Mouse (Mus musculus) gastrocnemius, postnatal 36 days (tissue): ENCODE measurements around the gene Sec1. TPM values are rescaled to one million over a fixed set of nuclear protein-coding genes. Genes with fewer than 3 reads are reported as not detected.
A peak's percentile ranks its signal among the peaks of the same experiment; 100 is the strongest.

ENCODE experiments used
- DNase-seq, 2 experiments: peaks; one replicate each; pipeline ENCODE4 v3.0.0; 2022
- intact Hi-C: fragments of 180-260 bp; cut with DNase I; formaldehyde crosslinking; loops from one replicate; pipeline ENCODE4 v1.15.1; 2025
- total RNA-seq, 2 experiments: library from RNA; stranded (reverse); gene quantifications; 2 replicates each; pipeline ENCODE4 v1.2.3; 2021

Sec1 gene
- total RNA-seq, 2 experiments from 2014 or later: 0.12 to 0.26 TPM

DNA sequence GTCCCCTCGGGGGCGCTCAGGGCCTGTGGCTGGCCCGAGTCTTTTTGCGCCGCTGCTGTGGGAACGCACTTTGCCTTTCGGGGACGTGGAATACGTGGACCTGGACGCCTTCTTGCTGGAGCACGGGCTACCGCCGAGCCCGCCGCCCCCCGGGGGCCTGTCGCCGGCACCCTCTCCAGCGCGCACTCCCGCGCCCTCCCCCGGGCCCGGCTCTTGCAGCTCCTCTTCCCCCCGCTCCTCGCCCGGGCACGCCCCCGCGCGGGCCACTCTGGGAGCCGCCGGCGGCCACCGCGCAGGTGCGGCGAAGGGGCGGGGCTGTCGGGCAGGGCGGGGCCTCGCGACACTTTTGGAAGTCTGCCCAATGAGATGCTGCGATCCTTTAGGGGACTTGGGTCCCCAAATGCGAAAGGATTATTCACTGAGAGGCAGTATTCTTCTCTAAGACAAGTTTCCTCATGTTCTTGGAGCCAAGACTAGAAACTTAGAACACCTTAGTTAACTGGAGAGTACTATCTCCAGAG lies 12.6 kb upstream of the Sec1 start:
- intact Hi-C loops: no loop called here
- peak; percentile 83 to 90 for DNase-seq

DNA sequence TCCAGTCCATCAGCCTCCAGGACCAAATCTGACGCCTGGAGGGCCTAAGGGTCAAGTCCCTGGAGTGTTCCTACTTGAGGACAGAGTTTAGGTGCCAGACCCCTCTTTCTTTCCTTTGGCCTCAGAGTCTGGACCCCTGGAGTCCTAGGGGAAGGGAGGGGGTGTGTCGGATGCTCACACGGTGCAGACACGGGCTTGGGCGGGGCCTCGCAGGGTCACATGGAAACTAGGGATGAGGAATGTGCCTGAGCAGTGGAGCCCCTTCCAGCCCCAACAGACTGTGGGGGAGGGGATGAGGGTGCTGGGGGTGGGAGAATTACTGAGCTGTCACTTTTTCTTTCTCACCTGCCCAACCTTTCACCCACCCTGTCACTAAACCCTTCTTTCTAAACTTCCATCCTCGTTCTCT lies 11.7 kb upstream of the Sec1 start:
- DNase-seq: peak; percentile 90 to 91
- intact Hi-C loops: no loop called here

DNA sequence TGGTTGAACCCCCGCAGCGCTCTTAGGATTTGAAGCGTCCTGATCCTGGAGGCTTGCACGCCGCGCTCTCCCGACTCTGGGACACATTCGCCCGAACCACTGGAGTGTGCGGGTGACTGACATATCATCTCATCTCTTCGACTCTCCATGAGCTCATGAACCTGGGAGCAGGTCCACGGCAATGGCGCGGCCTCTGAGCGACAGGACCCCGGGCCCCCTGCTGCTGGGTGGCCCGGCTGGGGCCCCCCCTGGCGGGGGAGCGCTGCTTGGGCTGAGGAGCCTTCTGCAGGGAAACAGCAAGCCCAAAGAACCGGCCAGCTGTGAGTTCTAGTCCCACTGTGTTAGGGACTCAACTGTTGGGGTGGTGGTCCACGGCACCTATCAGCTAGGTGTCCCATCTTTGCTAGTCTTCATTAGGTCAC lies 11.3 kb upstream of the Sec1 start:
- DNase-seq: no peak
- intact Hi-C loops: no loop called here

DNA sequence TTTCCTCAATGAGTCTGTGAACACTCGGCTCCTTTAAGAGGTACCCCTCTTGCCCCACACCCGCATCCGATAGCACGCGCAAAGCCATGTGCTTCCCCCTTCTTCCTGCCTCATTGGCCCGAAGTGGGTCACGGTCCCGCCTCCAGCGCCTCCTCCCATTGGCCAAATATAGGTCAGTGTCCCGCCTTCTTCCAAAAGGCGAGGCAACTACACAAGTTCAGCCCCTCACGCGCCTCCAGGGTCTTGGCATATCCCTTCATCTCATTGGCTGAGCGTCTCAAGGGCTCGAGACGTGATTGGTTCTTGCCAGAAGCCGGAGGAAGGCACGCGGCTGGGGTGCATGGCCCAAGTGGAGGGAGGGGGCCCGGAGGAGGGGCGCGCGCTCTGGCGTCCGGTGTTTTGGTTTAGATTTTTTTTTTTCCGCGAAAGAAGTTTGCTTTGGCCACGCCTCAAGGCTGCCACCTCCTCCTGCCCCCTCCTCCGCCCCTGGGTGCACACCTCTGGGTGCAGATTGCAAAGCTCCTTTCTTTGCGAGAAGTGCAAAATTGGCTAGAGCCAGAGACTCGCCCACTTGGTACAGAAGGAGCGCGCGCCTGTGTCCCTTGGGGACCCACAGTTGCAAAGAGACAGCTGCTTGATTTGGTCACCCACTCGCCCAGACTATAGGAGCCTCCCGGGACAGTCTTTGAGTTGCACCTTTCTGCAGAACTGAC lies 10.7 kb upstream of the Sec1 start, which contains the start of gene Dbp:
Dbp (plus strand) TSS at position 359 of the 713 bp plus-strand sequence.
- intact Hi-C loops: no loop called here

DNA sequence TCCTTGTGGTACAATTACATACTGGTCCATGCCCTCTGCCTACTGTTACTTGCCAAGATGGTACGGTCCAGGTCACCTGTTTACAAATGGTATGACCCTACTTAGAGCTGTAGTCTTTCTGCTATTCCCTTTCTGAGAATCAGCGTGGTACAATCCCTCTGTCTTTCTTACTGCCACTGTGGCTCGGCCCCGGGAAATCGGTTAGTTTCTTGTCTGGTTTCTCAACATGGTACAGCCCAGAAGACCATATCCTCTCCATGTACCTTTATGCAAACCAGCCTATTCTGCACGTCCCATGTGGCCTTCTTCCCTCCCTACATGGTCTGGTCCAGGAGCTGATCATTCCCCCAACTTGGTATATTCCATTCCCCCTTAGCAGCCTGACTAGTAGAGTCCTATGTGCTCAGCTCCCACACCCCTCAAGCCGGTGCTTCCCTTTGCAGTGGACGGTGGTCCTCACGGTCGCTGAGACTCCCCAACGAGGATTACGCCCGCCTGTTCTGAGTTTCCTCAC lies 9.9 kb upstream of the Sec1 start:
- DNase-seq: peak; percentile 45 to 68
- intact Hi-C loops: no loop called here

More for the DNA sequence above, 10.7 kb upstream of the Sec1 start, which contains the start of gene Dbp:
- peak; percentile 98 to 99 for DNase-seq

DNA sequence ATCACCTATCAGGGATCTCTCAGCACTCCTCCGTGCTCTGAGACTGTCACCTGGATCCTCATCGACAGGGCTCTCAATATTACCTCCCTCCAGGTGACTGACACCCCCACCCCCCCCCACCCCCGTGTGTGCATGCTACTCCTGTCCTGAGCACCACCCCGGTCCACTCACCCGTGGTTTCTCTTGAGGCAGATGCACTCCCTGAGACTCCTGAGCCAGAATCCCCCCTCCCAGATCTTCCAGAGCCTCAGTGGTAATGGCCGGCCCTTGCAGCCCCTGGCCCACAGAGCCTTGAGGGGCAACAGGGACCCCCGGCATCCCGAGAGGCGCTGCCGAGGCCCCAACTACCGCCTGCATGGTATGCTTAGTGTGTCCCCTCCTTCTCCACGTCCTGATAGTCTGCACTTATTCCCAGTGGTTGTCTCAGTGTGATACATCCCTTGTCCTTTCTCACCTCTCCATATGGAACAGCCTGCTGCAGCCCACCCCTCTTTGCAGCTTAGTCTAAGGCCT lies 9.4 kb upstream of the Sec1 start:
- peak in 1 of 2 experiments; percentile 16 for DNase-seq
- intact Hi-C loops: no loop called here

DNA sequence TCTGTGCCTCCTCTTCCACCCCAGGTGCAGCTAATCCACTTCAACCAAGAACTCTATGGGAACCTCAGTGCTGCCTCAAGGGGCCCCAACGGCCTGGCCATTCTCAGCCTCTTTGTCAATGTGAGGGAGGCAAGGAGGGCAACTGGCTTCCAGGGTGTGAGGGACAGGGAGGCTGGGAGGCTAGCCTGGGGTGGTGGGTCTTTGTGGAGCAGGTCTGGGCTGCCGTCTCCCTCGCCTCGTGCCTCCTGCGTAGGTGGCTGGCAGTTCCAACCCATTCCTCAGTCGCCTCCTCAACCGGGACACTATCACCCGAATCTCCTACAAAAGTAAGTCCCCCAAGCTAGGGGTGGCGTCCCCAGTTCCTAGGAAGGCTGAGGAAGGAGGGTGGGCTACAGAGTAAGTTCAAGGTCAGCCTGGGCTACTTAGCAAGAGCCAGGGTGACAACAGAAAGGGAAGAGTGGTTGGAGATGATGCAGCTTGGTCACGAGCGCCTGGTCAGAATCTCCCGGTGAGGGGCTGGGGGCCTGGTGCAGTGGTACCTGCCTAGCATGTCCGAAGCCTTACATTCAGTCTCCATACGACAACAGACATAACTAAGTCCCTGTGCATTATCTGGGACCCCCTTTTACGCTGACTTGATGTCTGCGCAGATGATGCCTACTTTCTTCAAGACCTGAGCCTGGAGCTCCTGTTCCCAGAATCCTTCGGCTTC lies 8.8 kb upstream of the Sec1 start:
- DNase-seq: no peak
- intact Hi-C loops: no loop called here

DNA sequence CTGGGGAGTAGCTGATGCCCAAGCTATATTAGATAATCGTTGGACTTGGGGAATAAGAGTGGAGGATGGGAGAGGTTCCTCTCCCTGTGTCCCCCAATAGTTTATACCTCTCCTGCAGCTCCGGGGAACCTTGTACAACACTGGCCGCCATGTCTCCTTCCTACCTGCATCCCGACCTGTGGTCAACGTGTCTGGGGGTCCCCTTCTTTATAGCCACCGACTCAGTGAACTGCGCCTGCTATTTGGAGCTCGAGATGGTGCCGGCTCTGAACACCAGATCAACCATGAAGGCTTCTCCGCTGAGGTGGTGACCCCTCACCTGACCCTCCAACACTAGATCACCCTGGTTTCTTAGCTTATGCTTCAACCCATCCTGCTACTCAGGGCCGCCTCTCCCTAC lies 8.1 kb upstream of the Sec1 start:
- intact Hi-C loops: no loop called here
- DNase-seq: no peak

DNA sequence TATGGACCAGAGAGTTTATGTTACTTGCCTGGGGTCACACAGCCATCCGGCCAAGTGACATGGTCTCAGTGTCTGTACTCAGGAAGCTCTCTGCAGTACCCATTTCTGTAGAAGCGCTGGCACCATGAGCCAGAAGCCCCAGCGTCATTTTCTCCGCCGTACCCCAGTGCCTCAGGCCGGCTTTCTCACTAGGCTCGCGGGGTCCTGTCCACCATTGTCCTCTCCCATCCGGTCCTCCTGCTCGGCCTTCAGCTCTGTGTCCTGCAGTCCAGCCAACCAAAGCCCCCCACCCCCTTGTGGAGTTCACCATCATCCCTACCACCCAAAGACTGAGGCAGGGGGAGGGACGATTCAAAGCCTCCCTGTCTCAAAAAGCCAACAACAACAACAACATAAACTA lies 7.4 kb upstream of the Sec1 start:
- no peak for DNase-seq
- intact Hi-C loops: no loop called here

DNA sequence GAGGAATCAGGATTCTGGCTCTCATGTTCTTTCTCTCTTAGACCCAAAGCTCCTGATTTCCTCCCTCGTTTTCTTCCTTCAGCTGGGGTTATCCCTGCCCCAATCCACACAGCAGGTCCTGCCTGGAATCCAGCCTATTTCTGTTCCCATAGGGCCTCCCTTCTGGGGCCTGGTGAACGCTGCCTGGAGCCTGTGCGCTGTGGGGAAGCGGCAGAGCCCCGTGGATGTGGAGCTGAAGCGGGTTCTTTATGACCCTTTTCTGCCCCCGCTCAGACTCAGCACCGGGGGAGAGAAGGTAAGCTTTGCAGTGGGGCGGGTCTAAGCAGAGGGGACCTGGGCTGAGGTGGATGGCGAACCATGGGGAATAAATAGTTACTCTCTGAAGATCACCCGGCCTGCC lies 6.9 kb upstream of the Sec1 start:
- intact Hi-C loops: no loop called here
- no peak for DNase-seq

DNA sequence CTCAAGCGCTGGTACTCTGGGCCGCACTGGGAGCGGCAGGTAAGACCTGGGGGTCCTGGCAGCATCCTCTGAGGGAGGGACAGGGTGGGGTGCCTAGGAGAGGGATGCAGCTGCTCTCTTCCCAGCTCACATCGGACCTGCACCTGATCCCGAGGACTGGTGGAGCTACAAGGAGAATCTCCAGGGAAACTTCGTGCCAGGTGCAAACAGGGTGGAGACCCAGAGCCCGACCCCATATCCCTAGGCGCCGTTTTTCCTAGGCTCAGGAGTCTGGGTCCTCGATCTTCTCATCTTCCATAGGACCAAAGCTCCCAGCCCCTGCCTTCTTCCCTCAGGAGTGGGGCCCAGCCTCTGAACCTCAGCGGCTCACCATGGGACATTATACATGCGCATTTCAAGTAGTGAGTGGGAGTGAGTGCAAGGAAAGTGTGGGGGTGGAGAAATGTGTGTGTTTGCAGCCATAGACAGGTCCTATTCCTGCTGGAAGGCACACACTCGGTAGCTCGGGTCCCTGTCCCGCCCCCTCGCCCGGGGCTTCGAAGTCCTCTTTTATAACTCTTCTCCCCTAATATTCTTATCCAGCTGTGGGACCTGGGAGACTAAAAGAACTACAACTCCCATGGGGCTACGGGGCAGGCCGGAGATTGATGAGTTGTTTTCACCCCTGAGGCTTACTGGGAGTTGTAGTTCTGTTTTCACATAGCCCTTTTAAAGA lies 6.3 kb upstream of the Sec1 start:
- peak; percentile 62 to 65 for DNase-seq
- intact Hi-C loops: no loop called here

DNA sequence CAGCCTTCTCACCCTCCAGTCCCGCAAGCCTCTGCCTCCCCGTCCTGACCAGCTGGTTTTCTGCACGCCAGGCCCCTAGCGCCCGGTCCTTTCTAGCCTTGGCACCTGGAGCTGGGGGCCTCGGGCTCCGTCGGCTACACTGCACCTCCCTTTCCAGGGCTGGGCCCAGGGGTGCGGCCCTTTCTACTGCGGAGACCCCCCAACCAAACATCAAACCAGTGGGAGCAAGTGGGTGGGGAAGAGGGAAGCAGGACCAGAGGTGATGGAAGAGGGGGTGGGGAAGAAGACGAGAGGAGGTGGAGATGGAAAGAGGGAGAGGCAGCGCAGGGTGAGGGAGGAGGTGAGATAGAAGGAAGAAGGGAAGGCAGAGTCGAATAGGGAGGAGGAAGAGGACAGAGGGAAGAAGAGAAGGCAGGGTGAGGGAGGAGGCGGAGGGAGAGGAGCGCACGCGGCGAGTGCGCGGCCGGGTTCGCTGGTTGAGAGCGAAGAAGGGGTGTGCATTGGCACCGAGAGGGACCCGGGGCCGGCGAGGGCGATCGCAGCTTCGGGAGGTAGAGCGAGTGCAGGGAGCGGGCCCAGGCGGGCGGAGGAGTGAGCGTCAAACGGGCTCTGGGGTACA lies 5.4 kb upstream of the Sec1 start, which contains the start of gene Car11:
Car11 (plus strand) TSS at position 321 of the 619 bp plus-strand sequence.
- intact Hi-C loops: no loop called here
- no peak for DNase-seq

DNA sequence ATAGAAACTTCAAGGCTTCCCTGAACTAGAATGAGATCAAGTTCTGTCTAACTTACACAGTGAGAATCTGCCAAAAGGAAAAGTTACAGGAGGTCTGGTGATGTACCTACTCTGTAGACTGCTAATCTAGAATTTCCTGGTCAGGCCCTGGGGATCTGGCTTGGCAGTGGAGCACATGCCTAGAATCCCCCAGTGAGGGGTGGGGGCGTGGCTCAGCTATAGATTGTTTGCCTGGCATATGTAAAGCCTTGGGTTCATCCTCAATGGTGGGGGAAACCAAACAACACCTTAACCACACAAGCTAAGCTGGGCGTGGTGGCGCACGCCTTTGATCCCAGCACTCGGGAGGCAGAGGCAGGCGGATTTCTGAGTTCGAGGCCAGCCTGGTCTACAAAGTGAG lies 3.7 kb upstream of the Sec1 start:
- DNase-seq: no peak
- intact Hi-C loops: no loop called here

DNA sequence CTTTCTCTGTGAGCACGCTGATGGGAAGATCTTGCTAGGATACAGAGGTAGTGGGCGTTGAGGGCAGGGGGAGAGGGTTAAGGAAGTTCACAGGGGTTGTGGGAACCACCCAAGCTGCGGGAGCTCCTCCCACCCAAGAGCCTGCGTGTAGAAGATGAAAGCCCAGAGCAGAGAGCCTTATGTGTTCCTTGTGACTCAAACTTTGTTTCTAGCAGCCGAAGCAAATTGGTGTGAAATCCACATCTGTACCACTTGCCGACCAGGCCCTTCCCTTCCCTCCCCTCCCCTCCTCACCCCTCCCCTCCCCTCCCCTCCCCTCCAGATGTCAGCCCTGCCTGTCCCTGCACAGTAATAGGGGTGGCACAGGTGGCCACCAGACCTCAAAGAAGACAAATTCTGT lies 896 bp upstream of the Sec1 start:
- intact Hi-C loops: no loop called here
- no peak for DNase-seq

DNA sequence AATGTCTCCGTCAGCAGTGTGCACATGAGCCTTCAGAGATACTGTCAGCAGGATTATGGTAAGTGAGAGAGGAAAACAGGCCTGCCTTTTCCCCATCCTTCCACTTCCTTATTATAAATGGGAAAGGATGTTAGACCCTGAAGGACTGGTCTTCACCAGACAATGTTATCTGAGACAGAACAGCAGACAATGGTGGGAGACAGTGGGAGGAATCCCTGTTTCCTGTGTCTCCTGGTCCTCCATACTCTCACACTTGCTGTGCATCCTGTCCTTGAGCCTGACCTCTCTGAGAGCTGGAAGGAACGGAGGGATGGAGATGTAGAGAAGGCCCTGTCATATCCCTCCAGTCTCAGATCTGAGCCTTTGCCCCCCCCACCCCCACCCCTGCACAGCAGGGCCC lies 1.8 kb downstream of the Sec1 start:
- intact Hi-C loops: loop anchor here (5.0 kb wide), 1 partner anchor 35 kb away; no protein-coding TSS in a partner anchor
- DNase-seq: no peak

DNA sequence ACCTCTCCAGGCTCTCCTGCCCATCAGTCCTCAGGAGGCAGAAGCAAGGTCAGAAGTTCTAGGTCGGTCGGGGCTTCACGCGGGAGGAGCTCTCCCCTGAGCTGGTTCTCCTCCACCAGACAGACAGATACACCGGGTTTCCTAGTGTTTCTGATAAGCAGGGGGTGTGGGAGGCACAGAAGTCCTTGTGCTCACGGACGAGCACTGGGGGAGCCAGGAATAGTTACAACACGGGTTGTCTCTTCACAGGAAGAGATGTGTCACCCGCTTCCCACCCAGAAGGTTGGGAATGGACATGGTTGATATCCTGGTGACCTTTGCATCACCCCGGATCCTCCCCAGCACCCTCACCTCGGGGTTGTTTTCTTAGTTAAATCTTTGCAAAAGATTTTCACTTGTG lies 4.4 kb downstream of the Sec1 start:
- no peak for DNase-seq
- intact Hi-C loops: loop anchor here (5.0 kb wide), 1 partner anchor 32 kb away; no protein-coding TSS in a partner anchor

DNA sequence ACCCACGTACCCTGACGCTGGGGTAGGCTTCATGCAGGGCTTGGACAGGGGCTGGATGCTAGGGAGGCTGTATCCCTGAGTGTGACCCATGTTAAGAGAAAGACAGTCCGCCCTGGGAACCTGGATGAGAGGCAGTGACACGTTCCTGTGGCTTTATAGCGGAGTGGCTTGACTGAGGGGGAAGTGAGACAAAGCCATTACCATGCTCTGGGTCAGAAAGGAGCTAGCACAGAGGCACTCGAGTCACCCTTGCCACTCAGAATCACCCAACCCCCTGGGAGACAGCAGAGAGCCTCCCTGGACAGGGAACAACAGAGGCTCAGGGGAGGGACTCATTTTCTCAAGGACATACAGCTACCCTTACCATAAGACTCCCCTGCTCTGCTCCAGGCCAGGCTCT lies 5.1 kb downstream of the Sec1 start:
- intact Hi-C loops: no loop called here
- no peak for DNase-seq

DNA sequence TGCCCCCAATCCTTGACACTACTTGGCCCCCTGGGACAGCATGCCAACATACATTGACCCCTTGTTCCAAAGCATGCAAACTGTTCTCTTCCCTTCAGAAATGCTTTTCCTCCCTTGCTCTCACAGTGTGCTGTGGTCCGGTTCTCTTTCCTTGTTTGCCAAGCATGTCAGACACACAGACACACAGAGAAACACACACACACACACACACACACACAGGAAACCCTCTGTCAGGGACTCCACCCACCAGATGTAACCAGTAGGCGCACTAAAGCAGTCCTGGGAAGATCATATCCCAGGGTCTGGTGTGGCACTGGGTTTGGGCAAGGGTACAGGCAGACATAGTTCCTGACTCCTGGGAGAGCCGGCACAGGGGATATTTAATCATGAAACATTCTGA lies 7.4 kb downstream of the Sec1 start:
- intact Hi-C loops: no loop called here
- peak in 1 of 2 experiments; percentile 1 for DNase-seq

DNA sequence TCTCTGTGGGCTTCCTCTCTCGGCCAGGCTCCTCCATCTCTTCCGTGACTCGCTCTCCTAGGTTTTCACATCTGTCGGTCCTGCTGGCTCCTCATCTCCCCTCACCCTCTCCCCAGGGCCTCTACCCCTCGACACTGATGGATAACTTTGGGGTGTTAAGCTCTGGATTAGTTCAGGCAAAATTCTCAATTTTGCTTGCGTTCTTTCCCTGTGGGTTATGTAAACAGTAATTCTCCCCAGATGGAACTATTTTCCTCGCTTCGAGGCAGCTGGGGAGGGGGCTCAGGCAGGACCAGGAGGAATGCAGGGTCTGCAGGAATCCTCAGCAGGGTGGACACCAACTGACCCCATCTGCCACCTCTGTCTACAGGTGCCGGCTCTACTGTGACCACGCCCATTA lies 8.4 kb downstream of the Sec1 start:
- DNase-seq: no peak
- intact Hi-C loops: no loop called here
